Mouse (Mus musculus) E14TG2a.4 (cell line): Measurements from ENCODE around the gene Sbf2.

Experiments used
- CTCF ChIP-seq: conservative IDR thresholded peaks from 2 replicates; pipeline ENCODE4 v1.5.1; 2014; ENCODE audit warnings: low read length
- POU5F1 ChIP-seq: IDR thresholded peaks from 2 replicates; pipeline ENCODE4 v1.6.1; 2014; ENCODE audit warnings: low read length, borderline replicate concordance

DNA sequence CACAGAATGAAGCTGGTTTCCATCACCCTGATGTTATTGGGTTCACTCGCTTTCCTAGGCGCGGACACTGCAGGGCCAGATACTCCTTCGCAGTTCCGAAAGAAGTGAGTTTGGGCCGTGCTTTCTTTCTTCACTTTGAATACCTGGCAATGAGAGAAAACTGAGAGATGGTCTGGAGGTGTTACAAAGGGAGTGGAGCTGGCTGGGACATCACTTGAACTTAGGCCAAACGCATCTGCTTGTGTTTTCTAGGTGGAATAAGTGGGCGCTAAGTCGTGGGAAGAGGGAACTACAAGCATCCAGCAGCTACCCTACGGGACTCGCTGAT is 13.5 kb upstream of the Sbf2 start:
- TF ChIP-seq POU5F1 (no peak), CTCF (no peak)
